Mouse (Mus musculus): Measurements from ENCODE around the gene Itgb4. TPM values are rescaled to one million over a fixed set of nuclear protein-coding genes. Genes with fewer than 3 reads are reported as not detected.

Itgb4 gene
- polyA plus RNA-seq, 1 experiment: 5.6 TPM

GRCm38 (mm10) chr11:116023771-116024355 lies 49.4 kb downstream of the Itgb4 start:
- no peaks in the 10 kb centered on the region for H3K9me3 ChIP-seq
- H3K27me3 ChIP-seq (replicated peaks): no peaks in the 10 kb centered on the region
- no peak for TF ChIP-seq GATA1 (IDR thresholded peaks at IDR 0.05; ENCODE audit: borderline replicate concordance, low read length)
- peak; percentile 19; the same call in 1 of the 2 replicates for TF ChIP-seq FLI1 (IDR thresholded peaks at IDR 0.05; ENCODE audit: low read length)

DNA sequence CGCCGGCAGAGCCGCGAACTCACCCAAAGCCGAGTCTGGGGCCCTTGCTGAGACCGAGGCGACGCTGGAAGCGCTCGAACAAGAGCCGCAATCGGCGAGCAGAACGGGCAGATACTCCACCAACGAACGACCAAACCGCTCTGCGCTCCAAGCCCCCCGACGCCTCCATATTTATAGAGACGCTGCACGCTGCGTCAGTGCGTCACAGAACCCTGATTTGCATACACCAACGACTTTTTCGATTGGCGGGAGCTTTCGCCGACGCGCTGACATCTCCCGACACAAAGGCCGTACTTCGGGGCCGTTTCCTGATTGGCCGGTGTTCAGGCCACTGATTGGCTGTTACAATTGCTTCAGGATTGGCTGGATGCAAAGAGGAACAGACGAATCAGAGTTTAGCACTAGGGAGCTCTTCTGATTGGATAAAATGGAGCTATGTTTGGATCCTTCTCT lies 49.9 kb downstream of the Itgb4 start:
- TF ChIP-seq FLI1 (IDR thresholded peaks at IDR 0.05; ENCODE audit: low read length) (no peak), GATA1 (IDR thresholded peaks at IDR 0.05; ENCODE audit: borderline replicate concordance, low read length) (no peak)
- H3K36me3 ChIP-seq (replicated peaks; ENCODE audit: low read length): peaks cover 24% of the 10 kb centered on the region
- H3K9me3 ChIP-seq: no peaks in the 10 kb centered on the region
- H3K27me3 ChIP-seq (replicated peaks): no peaks in the 10 kb centered on the region
- H3K4me3 ChIP-seq (replicated peaks): peak overlapping the region; percentile 94
- peaks cover 44% of the 10 kb centered on the region for H3K4me1 ChIP-seq

More at GRCm38 (mm10) chr11:116023771-116024355, 49.4 kb downstream of the Itgb4 start:
- Histone ChIP-seq H3K4me3 (replicated peaks) (peak overlapping the region; percentile 94), H3K36me3 (replicated peaks; ENCODE audit: low read length) (peaks cover 24% of the 10 kb centered on the region), H3K4me1 (peaks cover 41% of the 10 kb centered on the region)

DNA sequence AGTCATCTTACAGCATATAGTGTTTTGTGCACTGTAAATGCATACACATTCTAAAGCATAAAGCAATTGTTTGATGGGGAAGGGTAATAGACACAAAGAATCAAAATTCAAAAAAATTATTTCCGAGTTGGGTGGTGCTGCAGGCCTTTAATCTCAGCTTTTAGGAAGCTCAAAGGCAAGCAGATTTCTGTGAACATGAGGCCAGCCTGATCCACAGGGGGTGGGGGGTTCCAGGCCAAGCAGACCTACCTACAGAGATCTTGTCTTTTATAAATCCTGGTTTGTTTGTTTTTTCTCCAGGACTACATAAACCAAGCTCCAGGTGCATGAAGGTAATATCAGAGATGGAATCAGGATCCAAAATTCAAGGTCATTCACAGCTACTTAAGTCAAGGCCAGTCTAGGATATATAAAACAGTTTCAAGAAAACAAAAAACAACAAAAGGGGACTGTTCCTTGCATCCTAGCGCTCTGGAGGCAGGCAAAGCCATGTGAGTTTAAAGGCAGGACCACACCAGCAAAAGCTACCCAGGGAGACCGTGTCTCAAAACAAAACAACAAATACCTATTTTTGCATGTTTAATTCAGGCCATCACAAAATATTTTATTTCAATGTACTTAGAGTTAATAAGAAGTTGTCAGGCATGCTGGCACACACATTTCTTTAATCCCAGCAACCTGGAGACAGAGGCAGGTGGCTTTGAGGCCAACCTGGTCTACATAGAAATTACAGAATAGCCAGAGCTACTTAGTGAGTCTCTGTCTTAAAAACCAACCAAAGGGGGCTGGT lies 50.7 kb downstream of the Itgb4 start:
- peaks cover 44% of the 10 kb centered on the region for H3K4me1 ChIP-seq
- H3K36me3 ChIP-seq (replicated peaks; ENCODE audit: low read length): peaks cover 22% of the 10 kb centered on the region
- H3K9me3 ChIP-seq: no peaks in the 10 kb centered on the region
- TF ChIP-seq GATA1 (IDR thresholded peaks at IDR 0.05; ENCODE audit: borderline replicate concordance, low read length): no peak
- TF ChIP-seq FLI1 (IDR thresholded peaks at IDR 0.05; ENCODE audit: low read length): no peak
- H3K4me3 ChIP-seq (replicated peaks): peak overlapping the region; percentile 56
- no peaks in the 10 kb centered on the region for H3K27me3 ChIP-seq (replicated peaks)

DNA sequence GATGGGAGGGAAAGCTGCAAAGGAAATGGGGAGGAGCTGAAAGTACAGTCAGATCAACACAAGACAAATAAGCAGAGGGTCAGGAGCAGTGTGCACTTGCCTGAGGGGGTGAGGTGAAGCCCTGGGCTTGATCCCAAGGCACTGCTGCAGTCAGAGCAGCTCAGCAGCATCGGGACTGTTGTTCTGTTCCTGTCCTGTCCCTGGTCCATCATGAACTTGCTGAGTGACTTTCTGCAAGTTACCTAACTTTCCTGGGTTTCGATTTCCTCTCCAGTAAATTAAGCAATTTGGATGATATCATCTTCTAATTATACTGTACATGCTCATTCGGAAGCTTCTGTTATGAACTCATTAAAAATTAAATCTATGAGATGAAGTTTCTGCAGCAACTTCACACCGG lies 53.2 kb downstream of the Itgb4 start, which contains the start of gene H3f3b:
Gene H3f3b (minus strand): TSS at position 207 of the 400 bp plus-strand sequence.
- H3K36me3 ChIP-seq (replicated peaks; ENCODE audit: low read length): peaks cover 14% of the 10 kb centered on the region
- H3K27me3 ChIP-seq (replicated peaks): no peaks in the 10 kb centered on the region
- peaks cover 55% of the 10 kb centered on the region for H3K4me1 ChIP-seq
- H3K9me3 ChIP-seq: no peaks in the 10 kb centered on the region
- TF ChIP-seq FLI1 (IDR thresholded peaks at IDR 0.05; ENCODE audit: low read length) (no peak), GATA1 (IDR thresholded peaks at IDR 0.05; ENCODE audit: borderline replicate concordance, low read length) (no peak)
- H3K4me3 ChIP-seq (replicated peaks): peak within 1 kb of the TSS; percentile 87

GRCm38 (mm10) chr11:116028177-116028865 lies 53.8 kb downstream of the Itgb4 start:
- Histone ChIP-seq H3K27me3 (replicated peaks) (no peaks in the 10 kb centered on the region), H3K4me1 (peaks cover 60% of the 10 kb centered on the region), H3K9me3 (no peaks in the 10 kb centered on the region), H3K36me3 (replicated peaks; ENCODE audit: low read length) (peaks cover 18% of the 10 kb centered on the region), H3K4me3 (replicated peaks) (peak overlapping the region; percentile 72)
- TF ChIP-seq GATA1 (IDR thresholded peaks at IDR 0.05; ENCODE audit: borderline replicate concordance, low read length) (no peak), FLI1 (IDR thresholded peaks at IDR 0.05; ENCODE audit: low read length) (no peak)

DNA sequence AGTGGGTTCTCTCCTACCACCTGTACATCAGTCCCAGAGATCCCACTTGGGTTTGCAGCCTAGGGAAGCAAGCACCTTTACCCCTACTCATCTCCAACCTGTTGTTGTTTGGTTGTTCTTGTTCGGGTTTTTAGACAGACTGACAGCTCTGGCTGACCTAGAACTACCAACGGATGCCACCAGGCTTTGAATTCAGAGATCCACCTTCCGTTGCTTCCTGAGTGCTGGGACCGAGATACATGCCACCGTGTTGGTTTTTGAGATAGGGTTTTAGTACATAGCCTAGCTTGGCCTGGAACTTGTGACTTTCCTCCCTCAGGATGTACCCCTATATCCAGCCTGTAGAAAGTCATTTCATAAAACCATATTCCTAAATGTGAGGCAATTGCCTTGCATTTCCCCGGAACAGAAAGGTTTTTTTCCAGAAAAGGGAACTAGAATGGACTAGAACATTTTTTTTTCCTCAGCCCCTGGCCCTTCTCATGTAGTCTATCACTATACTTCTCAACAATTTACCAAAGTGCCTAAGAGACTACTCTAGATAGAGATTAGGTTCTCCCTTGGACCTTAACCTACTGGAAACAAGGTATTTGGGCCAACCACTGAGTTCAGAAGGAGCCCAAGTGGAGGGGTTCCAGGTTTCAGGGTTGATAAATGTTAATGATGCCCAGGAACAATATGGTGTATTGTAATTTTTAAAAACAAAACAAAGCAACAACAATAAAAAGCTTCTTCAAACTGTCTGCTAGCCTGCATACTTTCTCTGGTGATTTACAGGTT lies 54.8 kb downstream of the Itgb4 start:
- Histone ChIP-seq H3K9me3 (no peaks in the 10 kb centered on the region), H3K27me3 (replicated peaks) (no peaks in the 10 kb centered on the region), H3K4me3 (replicated peaks) (peak overlapping the region; percentile 92), H3K36me3 (replicated peaks; ENCODE audit: low read length) (peaks cover 20% of the 10 kb centered on the region), H3K4me1 (peaks cover 63% of the 10 kb centered on the region)
- TF ChIP-seq GATA1 (IDR thresholded peaks at IDR 0.05; ENCODE audit: borderline replicate concordance, low read length): no peak
- TF ChIP-seq FLI1 (IDR thresholded peaks at IDR 0.05; ENCODE audit: low read length): no peak

GRCm38 (mm10) chr11:116030088-116030897 lies 55.8 kb downstream of the Itgb4 start, which contains the start of gene Unk:
Gene Unk, plus strand, starts transcription at chr11:116030322.
- Histone ChIP-seq H3K9me3 (no peaks in the 10 kb centered on the region), H3K27me3 (replicated peaks) (no peaks in the 10 kb centered on the region), H3K4me3 (replicated peaks) (peak within 1 kb of the TSS; percentile 92), H3K4me1 (peaks cover 67% of the 10 kb centered on the region), H3K36me3 (replicated peaks; ENCODE audit: low read length) (peaks cover 28% of the 10 kb centered on the region)
- TF ChIP-seq GATA1 (IDR thresholded peaks at IDR 0.05; ENCODE audit: borderline replicate concordance, low read length) (no peak), FLI1 (IDR thresholded peaks at IDR 0.05; ENCODE audit: low read length) (no peak)

GRCm38 (mm10) chr11:116030898-116031845 lies 56.7 kb downstream of the Itgb4 start:
- Histone ChIP-seq H3K4me3 (replicated peaks) (peak overlapping the region; percentile 92), H3K4me1 (peaks cover 65% of the 10 kb centered on the region), H3K9me3 (no peaks in the 10 kb centered on the region), H3K36me3 (replicated peaks; ENCODE audit: low read length) (peaks cover 28% of the 10 kb centered on the region), H3K27me3 (replicated peaks) (no peaks in the 10 kb centered on the region)
- TF ChIP-seq FLI1 (IDR thresholded peaks at IDR 0.05; ENCODE audit: low read length): no peak
- no peak for TF ChIP-seq GATA1 (IDR thresholded peaks at IDR 0.05; ENCODE audit: borderline replicate concordance, low read length)

Measured in megakaryocyte, embryonic 14.5 days (primary cell).